Mouse (Mus musculus): ENCODE data around the gene Il4ra. TPM values are rescaled to one million over a fixed set of nuclear protein-coding genes. Genes with fewer than 3 reads are reported as not detected.

The Il4ra gene
- total RNA-seq, 2 experiments from 2014 or later = 1.8 to 2.2 TPM

- no peak for ATAC-seq (replicated peaks; ENCODE audit: low FRiP score, low TSS enrichment, poor library complexity, severe bottlenecking)
Measured at GRCm38 (mm10) chr7:125589896-125590295, 38.0 kb downstream of the Il4ra start.

GRCm38 (mm10) chr7:125593831-125594230, 41.9 kb downstream of the Il4ra start:
- 0 out of 2 replicates have a peak, but pooled peaks have one; percentile 29 for ATAC-seq (replicated peaks; ENCODE audit: low FRiP score, low TSS enrichment, poor library complexity, severe bottlenecking)

GRCm38 (mm10) chr7:125596406-125596805, 44.5 kb downstream of the Il4ra start:
- ATAC-seq (replicated peaks; ENCODE audit: low FRiP score, low TSS enrichment, poor library complexity, severe bottlenecking) = no peak

- ATAC-seq (replicated peaks; ENCODE audit: low FRiP score, low TSS enrichment, poor library complexity, severe bottlenecking) = no peak
Measured at GRCm38 (mm10) chr7:125597083-125597482, 45.2 kb downstream of the Il4ra start.

- ATAC-seq (replicated peaks; ENCODE audit: low FRiP score, low TSS enrichment, poor library complexity, severe bottlenecking) = no peak
Measured at GRCm38 (mm10) chr7:125597516-125598347, 45.8 kb downstream of the Il4ra start.

GRCm38 (mm10) chr7:125599373-125599973, 47.6 kb downstream of the Il4ra start:
- no peak for ATAC-seq (replicated peaks; ENCODE audit: low FRiP score, low TSS enrichment, poor library complexity, severe bottlenecking)

GRCm38 (mm10) chr7:125600136-125600535, 48.2 kb downstream of the Il4ra start:
- ATAC-seq (replicated peaks; ENCODE audit: low FRiP score, low TSS enrichment, poor library complexity, severe bottlenecking) = no peak

GRCm38 (mm10) chr7:125600612-125601279, 48.8 kb downstream of the Il4ra start:
- no peak for ATAC-seq (replicated peaks; ENCODE audit: low FRiP score, low TSS enrichment, poor library complexity, severe bottlenecking)

GRCm38 (mm10) chr7:125601280-125601670, 49.4 kb downstream of the Il4ra start:
- no peak for ATAC-seq (replicated peaks; ENCODE audit: low FRiP score, low TSS enrichment, poor library complexity, severe bottlenecking)

- no peak for ATAC-seq (replicated peaks; ENCODE audit: low FRiP score, low TSS enrichment, poor library complexity, severe bottlenecking)
Measured at GRCm38 (mm10) chr7:125601821-125602448, 50.0 kb downstream of the Il4ra start.

- peak; percentile 36; the same call in 1 of the 2 replicates for ATAC-seq (replicated peaks; ENCODE audit: low FRiP score, low TSS enrichment, poor library complexity, severe bottlenecking)
Measured at GRCm38 (mm10) chr7:125603185-125603631, 51.3 kb downstream of the Il4ra start, which contains the start of gene Il21r. Gene Il21r, plus strand, starts transcription at chr7:125603429.

- no peak for ATAC-seq (replicated peaks; ENCODE audit: low FRiP score, low TSS enrichment, poor library complexity, severe bottlenecking)
Measured at GRCm38 (mm10) chr7:125604362-125605319, 52.7 kb downstream of the Il4ra start.

GRCm38 (mm10) chr7:125605725-125606139, 53.8 kb downstream of the Il4ra start:
- ATAC-seq (replicated peaks; ENCODE audit: low FRiP score, low TSS enrichment, poor library complexity, severe bottlenecking) = no peak

- no peak for ATAC-seq (replicated peaks; ENCODE audit: low FRiP score, low TSS enrichment, poor library complexity, severe bottlenecking)
Measured at GRCm38 (mm10) chr7:125606265-125607164, 54.6 kb downstream of the Il4ra start.

- ATAC-seq (replicated peaks; ENCODE audit: low FRiP score, low TSS enrichment, poor library complexity, severe bottlenecking) = no peak
Measured at GRCm38 (mm10) chr7:125607384-125608182, 55.7 kb downstream of the Il4ra start.

- ATAC-seq (replicated peaks; ENCODE audit: low FRiP score, low TSS enrichment, poor library complexity, severe bottlenecking) = no peak
Measured at GRCm38 (mm10) chr7:125608183-125608688, 56.3 kb downstream of the Il4ra start.

- ATAC-seq (replicated peaks; ENCODE audit: low FRiP score, low TSS enrichment, poor library complexity, severe bottlenecking) = no peak
Measured at GRCm38 (mm10) chr7:125613579-125613978, 61.7 kb downstream of the Il4ra start.
